Comparison of ENCODE assay signal across 9 mouse cellular contexts in genomic region chr17:27121266-27121665, GRCm38 (mm10). TPM values are rescaled to one million over a fixed set of nuclear protein-coding genes. Genes with fewer than 3 reads are reported as not detected.
DNase-seq lines count a peak whose midpoint lies in the region; ATAC-seq lines count a peak whose summit lies in the region.
"Had no signal": no experiment of that assay in that cellular context is flagged by ENCODE, and none has a peak within 500 bp of the region (broad histone marks: within the 10 kb centered on the region; RNA-seq: fewer than 3 reads in every experiment).

No protein-coding gene starts in this region.

- H3K36me3 ChIP-seq in forebrain, embryonic 14.5 days (ENCODE audit: control insufficient read depth, insufficient read depth, low read length): peaks cover 25% of the 10 kb centered on the region
- peaks cover 14% of the 10 kb centered on the region for H3K36me3 ChIP-seq in midbrain, embryonic 16.5 days (ENCODE audit: control insufficient read depth, insufficient read depth, low read length)

- no peak overlapping the region for H3K4me3 ChIP-seq in forebrain, embryonic 14.5 days (ENCODE audit: low read depth, low read length)
- H3K4me3 ChIP-seq in midbrain, embryonic 16.5 days (ENCODE audit: low read depth, low read length): no peak overlapping the region
- H3K4me3 ChIP-seq: myocyte had no signal

- ATAC-seq in forebrain, embryonic 14.5 days: no peak; the same call in 1 of the 2 replicates
- no peak for ATAC-seq in midbrain, embryonic 16.5 days

- H3K4me1 ChIP-seq in forebrain, embryonic 14.5 days (ENCODE audit: control insufficient read depth, insufficient read depth, low read length): peaks cover 11% of the 10 kb centered on the region
- peaks cover 17% of the 10 kb centered on the region for H3K4me1 ChIP-seq in midbrain, embryonic 16.5 days (ENCODE audit: control insufficient read depth, insufficient read depth, low read length)

- no peak overlapping the region for H3K27ac ChIP-seq in forebrain, embryonic 14.5 days (ENCODE audit: low read depth, low read length)
- H3K27ac ChIP-seq in midbrain, embryonic 16.5 days (ENCODE audit: low read length): peak overlapping the region; percentile 33; the same call in 1 of the 2 replicates

- peak; percentile 43 for DNase-seq in layer of hippocampus, adult 11-12 months (ENCODE audit: low spot score)
- DNase-seq in layer of hippocampus, postnatal 36 days: no peak
- peak; percentile 66 for DNase-seq in brain, adult 2 months (ENCODE audit: low read depth, low spot score)
- DNase-seq in forebrain, embryonic 14.5 days (ENCODE audit: low spot score): no peak
- no peak for DNase-seq in adrenal gland, adult 2 months
- no peak for DNase-seq in embryo, embryonic 11 days
- no peak for DNase-seq in layer of hippocampus, adult 9-10 months (ENCODE audit: low spot score)

- H3K9me3 ChIP-seq in forebrain, embryonic 14.5 days (replicated peaks; ENCODE audit: control insufficient read depth, low read length): no peaks in the 10 kb centered on the region
- H3K9me3 ChIP-seq in midbrain, embryonic 16.5 days (replicated peaks; ENCODE audit: control insufficient read depth, low read length, poor library complexity, severe bottlenecking): no peaks in the 10 kb centered on the region

- no peaks in the 10 kb centered on the region; the same call in 1 of the 2 replicates for H3K27me3 ChIP-seq in forebrain, embryonic 14.5 days (replicated peaks; ENCODE audit: control insufficient read depth, insufficient read depth, low read length)
- H3K27me3 ChIP-seq in midbrain, embryonic 16.5 days (ENCODE audit: control insufficient read depth, insufficient read depth, low read depth, low read length): no peaks in the 10 kb centered on the region

- WGBS in forebrain, embryonic 14.5 days: 35% methylated on average over 14 of the region's 14 CpGs
- 33% methylated on average over 14 of the region's 14 CpGs for WGBS in midbrain, embryonic 16.5 days

- H3K9ac ChIP-seq in forebrain, embryonic 14.5 days (ENCODE audit: low read length): 0 out of 2 replicates have a peak overlapping the region, but pooled peaks have one; percentile 21
- H3K9ac ChIP-seq in midbrain, embryonic 16.5 days (ENCODE audit: low read depth, low read length): peak overlapping the region; percentile 25; the same call in 1 of the 2 replicates

- H3K4me2 ChIP-seq in forebrain, embryonic 14.5 days (ENCODE audit: low read length): peak overlapping the region; percentile 23; the same call in 1 of the 2 replicates
- no peak overlapping the region for H3K4me2 ChIP-seq in midbrain, embryonic 16.5 days (ENCODE audit: low read length)

RNA-seq across cellular contexts. Expression of gene Uqcc2, which starts 12.4 kb away (rescaled TPM):
- 100 to 1,000 TPM; 205 to 207 TPM for total RNA-seq in layer of hippocampus, postnatal 36 days (2021)
- polyA plus RNA-seq in forebrain, embryonic 14.5 days (2014; fragmentation: Nextera tagmentation; extraction: Ambion mirVana): 360 and 385 TPM in 2 replicates
- polyA plus RNA-seq in midbrain, embryonic 16.5 days (2015; fragmentation: Nextera tagmentation; extraction: Ambion mirVana): 360 and 384 TPM in 2 replicates
- 100 to 1,000 TPM; 218 to 406 TPM for total RNA-seq in adrenal gland, adult 2 months (2021)
- polyA plus RNA-seq in adrenal gland, adult 2 months (2012; rRNA removed): 132 and 172 TPM in 2 replicates

RNA-seq across cellular contexts. Expression of gene Ip6k3, which starts 46.3 kb away (rescaled TPM):
- under 1 TPM in 1 of 2 experiments, not detected in 1; 0.27 TPM for total RNA-seq in layer of hippocampus, postnatal 36 days (2021)
- 0.21 and 0.28 TPM in 2 replicates for polyA plus RNA-seq in forebrain, embryonic 14.5 days (2014; fragmentation: Nextera tagmentation; extraction: Ambion mirVana)
- polyA plus RNA-seq in midbrain, embryonic 16.5 days (2015; fragmentation: Nextera tagmentation; extraction: Ambion mirVana): 0.14 and 0.15 TPM in 2 replicates
- 1 to 10 TPM in 1 of 2 experiments, under 1 TPM in 1; 0.69 to 1.9 TPM for total RNA-seq in adrenal gland, adult 2 months (2021)
- polyA plus RNA-seq in adrenal gland, adult 2 months (2012; rRNA removed): 0.83 and 1.2 TPM in 2 replicates

Comparison
In these comparisons a context has a peak if more than half of its experiments do, and no peak if none do; other contexts are left out.
1. DNase-seq: peak in layer of hippocampus, adult 11-12 months (single experiment) and brain, adult 2 months (single experiment); none in layer of hippocampus, postnatal 36 days (0 of 2), forebrain, embryonic 14.5 days (single experiment), adrenal gland, adult 2 months (single experiment), embryo, embryonic 11 days (single experiment) and layer of hippocampus, adult 9-10 months (single experiment).